Mouse (Mus musculus) kidney, adult 2 months (tissue): ENCODE results near the gene Slfn1. TPM values are rescaled to one million over a fixed set of nuclear protein-coding genes. Genes with fewer than 3 reads are reported as not detected.

ENCODE experiments used
- DNase-seq: peaks from one replicate; pipeline ENCODE4 v3.0.0; 2021
- H3K27ac ChIP-seq: fragments of 200-500 bp; 2 replicates; pipeline ENCODE4 v1.5.1; 2012; ENCODE audit warnings: low read depth, low read length, control low read depth, inconsistent platforms; ENCODE audit not compliant: insufficient read depth
- H3K27me3 ChIP-seq: fragments of 200-500 bp; replicated peaks from 2 replicates; pipeline ENCODE4 v1.6.1; 2012; ENCODE audit warnings: mild to moderate bottlenecking, moderate library complexity, low read length, inconsistent platforms; ENCODE audit not compliant: control insufficient read depth, insufficient read depth
- H3K36me3 ChIP-seq: fragments of 200-500 bp; 2 replicates; pipeline ENCODE4 v1.6.1; 2012; ENCODE audit warnings: mild to moderate bottlenecking, moderate library complexity, low read length, inconsistent platforms; ENCODE audit not compliant: control insufficient read depth, insufficient read depth
- H3K4me1 ChIP-seq: fragments of 200-500 bp; 2 replicates; pipeline ENCODE4 v1.6.1; 2011; ENCODE audit warnings: low read length; ENCODE audit not compliant: control insufficient read depth, insufficient read depth
- H3K4me3 ChIP-seq: fragments of 200-500 bp; 2 replicates; pipeline ENCODE4 v1.5.1; 2011; ENCODE audit warnings: mild to moderate bottlenecking, low read depth, low read length, control low read depth; ENCODE audit not compliant: insufficient read depth
- CTCF ChIP-seq: fragments of 200-500 bp; conservative IDR thresholded peaks from 2 replicates; pipeline ENCODE4 v1.5.1; 2011; ENCODE audit warnings: low read depth, mild to moderate bottlenecking, control low read depth, low read length, moderate library complexity, mixed read lengths; ENCODE audit not compliant: insufficient read depth, insufficient read length
- POLR2A ChIP-seq: fragments of 200-500 bp; IDR thresholded peaks from one replicate; pipeline ENCODE4 v1.6.1; 2011; ENCODE audit warnings: low read depth, low read length, control low read depth
- WGBS: fragments of 180-500 bp; shearing (Covaris S2); methylation state at CpG from one replicate; pipeline ENCODE4 v1.1.7; 2018; 5-methylcytosine and 5-hydroxymethylcytosine counted together
- polyA plus RNA-seq: library from polyadenylated mRNA; depleted of rRNA; stranded (reverse); fragments of >200 nt; gene quantifications from 2 replicates; pipeline ENCODE4 v1.2.3, GENCODE M21; 2012

The Slfn1 gene
- polyA plus RNA-seq, 1 experiment, result 2.6 TPM

- Histone ChIP-seq H3K27ac (no peak overlapping the region), H3K4me1 (0 out of 2 replicates have a peak, but pooled peaks cover 6% of the 10 kb centered on the region), H3K36me3 (no peaks in the 10 kb centered on the region), H3K4me3 (no peak overlapping the region), H3K27me3 (no peaks in the 10 kb centered on the region)
- no peak for DNase-seq
- TF ChIP-seq POLR2A (no peak), CTCF (no peak)
- WGBS, result 53% methylated on average over 7 of the region's 7 CpGs
Observed at GRCm38 (mm10) chr11:83082741-83083473, 33.7 kb upstream of the Slfn1 start.

- Histone ChIP-seq H3K4me1 (no peaks in the 10 kb centered on the region), H3K36me3 (no peaks in the 10 kb centered on the region), H3K4me3 (no peak overlapping the region), H3K27me3 (no peaks in the 10 kb centered on the region), H3K27ac (no peak overlapping the region)
- DNase-seq, result no peak
- 94% methylated on average over 2 of the region's 2 CpGs for WGBS
- TF ChIP-seq CTCF (no peak), POLR2A (no peak)
Observed at GRCm38 (mm10) chr11:83084161-83084560, 32.5 kb upstream of the Slfn1 start.

- no peak for DNase-seq
- no peak overlapping the region for H3K4me3 ChIP-seq
- WGBS, result 93% methylated on average over 10 of the region's 10 CpGs
- no peaks in the 10 kb centered on the region for H3K4me1 ChIP-seq
- no peaks in the 10 kb centered on the region for H3K36me3 ChIP-seq
- TF ChIP-seq CTCF (no peak), POLR2A (no peak)
- H3K27me3 ChIP-seq, result no peaks in the 10 kb centered on the region
- H3K27ac ChIP-seq, result no peak overlapping the region
Observed at GRCm38 (mm10) chr11:83084761-83085160, 31.9 kb upstream of the Slfn1 start.

- H3K27me3 ChIP-seq, result no peaks in the 10 kb centered on the region
- no peaks in the 10 kb centered on the region for H3K36me3 ChIP-seq
- no peak overlapping the region for H3K27ac ChIP-seq
- TF ChIP-seq POLR2A, result no peak
- no peak for TF ChIP-seq CTCF
- H3K4me1 ChIP-seq, result no peaks in the 10 kb centered on the region
- WGBS, result 33% methylated on average over 2 of the region's 2 CpGs
- H3K4me3 ChIP-seq, result no peak overlapping the region
- peak; percentile 34 for DNase-seq
Observed at GRCm38 (mm10) chr11:83115138-83115537, 1.5 kb upstream of the Slfn1 start.

DNA sequence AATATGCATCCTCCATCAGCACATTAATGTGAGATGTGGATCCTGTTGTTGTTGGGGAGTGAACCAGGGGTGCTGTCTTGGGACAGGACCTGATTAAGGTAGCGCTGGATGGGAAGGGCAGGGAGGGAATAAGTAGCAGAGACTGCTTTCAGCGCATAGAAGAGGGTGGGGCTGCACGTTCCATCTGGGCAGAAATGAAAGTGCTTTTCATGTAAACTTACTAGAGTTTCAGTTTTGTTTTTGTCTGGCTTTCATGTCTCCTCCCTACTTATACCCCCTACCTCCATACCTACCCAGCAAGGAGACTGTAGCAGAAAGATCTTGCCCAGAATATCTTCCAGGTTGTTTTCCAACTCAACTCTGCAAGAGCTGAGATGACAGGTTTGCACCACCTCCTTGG lies 1.4 kb downstream of the Slfn1 start:
- WGBS, result 43% methylated on average over 3 of the region's 3 CpGs
- H3K4me1 ChIP-seq, result no peaks in the 10 kb centered on the region
- no peak overlapping the region for H3K4me3 ChIP-seq
- H3K27me3 ChIP-seq, result no peaks in the 10 kb centered on the region
- TF ChIP-seq CTCF (no peak), POLR2A (no peak)
- H3K36me3 ChIP-seq, result no peaks in the 10 kb centered on the region
- peak; percentile 9 for DNase-seq
- no peak overlapping the region for H3K27ac ChIP-seq

- H3K36me3 ChIP-seq, result no peaks in the 10 kb centered on the region
- WGBS, result 94% methylated on average over 3 of the region's 3 CpGs
- TF ChIP-seq POLR2A (no peak), CTCF (no peak)
- H3K4me1 ChIP-seq, result no peaks in the 10 kb centered on the region
- no peak overlapping the region for H3K27ac ChIP-seq
- H3K27me3 ChIP-seq, result no peaks in the 10 kb centered on the region
- no peak for DNase-seq
- H3K4me3 ChIP-seq, result no peak overlapping the region
Observed at GRCm38 (mm10) chr11:83121131-83121685, 4.6 kb downstream of the Slfn1 start.

- no peak overlapping the region for H3K4me3 ChIP-seq
- no peaks in the 10 kb centered on the region for H3K36me3 ChIP-seq
- H3K27ac ChIP-seq, result no peak overlapping the region
- WGBS, result 53% methylated on average over 4 of the region's 4 CpGs
- H3K27me3 ChIP-seq, result no peaks in the 10 kb centered on the region
- no peak for TF ChIP-seq CTCF
- no peak for TF ChIP-seq POLR2A
- no peak for DNase-seq
- H3K4me1 ChIP-seq, result no peaks in the 10 kb centered on the region
Observed at GRCm38 (mm10) chr11:83123198-83123597, 6.5 kb downstream of the Slfn1 start.
